8 mouse cellular contexts compared by ENCODE assay signal in the genomic region with DNA sequence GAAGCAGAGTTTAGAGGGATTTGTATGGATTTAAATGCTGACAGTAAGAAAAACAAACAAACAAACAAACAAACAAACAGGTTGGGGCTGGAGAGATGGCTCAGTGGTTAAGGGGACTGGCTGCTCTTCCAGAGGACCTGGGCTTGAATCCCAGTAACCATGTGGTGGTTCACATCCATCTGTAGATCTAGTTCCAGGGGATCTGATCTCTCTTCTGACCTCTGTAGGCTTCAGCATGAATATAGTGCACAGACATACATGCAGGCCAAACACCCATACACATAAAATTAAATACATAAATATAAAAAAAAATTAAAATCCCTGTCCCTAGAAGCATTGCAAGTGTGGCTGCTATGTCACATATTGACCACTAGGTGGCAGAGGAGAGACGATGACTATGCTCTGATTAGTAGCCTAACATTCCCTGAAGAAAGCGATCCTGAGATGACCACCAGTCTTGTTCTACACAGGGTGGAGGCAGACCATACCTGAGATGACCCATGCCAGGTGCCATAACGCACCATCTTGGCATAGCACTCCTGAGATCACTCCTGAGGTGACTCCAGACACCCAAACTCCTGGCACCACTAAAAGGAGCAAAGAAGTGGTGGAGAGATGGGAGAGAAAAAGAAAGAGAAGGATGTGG.
DNase-seq lines count a peak whose midpoint lies in the region; ATAC-seq and TF ChIP-seq lines count a peak whose summit lies in the region.

No protein-coding gene starts in this region.

- no peaks in the 10 kb centered on the region for H3K27me3 ChIP-seq in C2C12 (ENCODE audit: control insufficient read depth, insufficient read depth, insufficient read length)
- no peaks in the 10 kb centered on the region for H3K27me3 ChIP-seq in kidney, embryonic 15.5 days
- no peaks in the 10 kb centered on the region for H3K27me3 ChIP-seq in small intestine, adult 2 months (ENCODE audit: control insufficient read depth, insufficient read depth, low read length)

- H3K36me3 ChIP-seq in C2C12 (ENCODE audit: control insufficient read depth, insufficient read depth): no peaks in the 10 kb centered on the region
- H3K36me3 ChIP-seq in kidney, embryonic 15.5 days: no peaks in the 10 kb centered on the region
- H3K36me3 ChIP-seq in small intestine, adult 2 months (ENCODE audit: control insufficient read depth, insufficient read depth, low read length): no peaks in the 10 kb centered on the region

- no peak overlapping the region for H3K9ac ChIP-seq in kidney, embryonic 15.5 days

- no peak overlapping the region for H3K4me3 ChIP-seq in C2C12 (ENCODE audit: insufficient read depth, poor library complexity, severe bottlenecking)
- H3K4me3 ChIP-seq in kidney, embryonic 15.5 days (replicated peaks): no peak overlapping the region
- H3K4me3 ChIP-seq in small intestine, adult 2 months (ENCODE audit: low read depth, low read length): no peak overlapping the region

- no peaks in the 10 kb centered on the region for H3K79me2 ChIP-seq in C2C12 (ENCODE audit: control insufficient read depth, insufficient read depth)

- H3K4me1 ChIP-seq in kidney, embryonic 15.5 days: peaks cover 3% of the 10 kb centered on the region; the same call in 1 of the 2 replicates
- H3K4me1 ChIP-seq in small intestine, adult 2 months (ENCODE audit: control insufficient read depth, insufficient read depth, insufficient read length, low read length): no peaks in the 10 kb centered on the region

- ATAC-seq in kidney, embryonic 15.5 days (replicated peaks; ENCODE audit: low FRiP score): peak; percentile 79

- no peak overlapping the region for H3K27ac ChIP-seq in kidney, embryonic 15.5 days
- no peak overlapping the region for H3K27ac ChIP-seq in small intestine, adult 2 months (ENCODE audit: insufficient read depth, low read depth, low read length)

- DNase-seq in ES-CJ7 (ENCODE audit: low read depth, low spot score): peak; percentile 57
- peak; percentile 59 for DNase-seq in cerebellum, postnatal 25 days
- peak; percentile 57 for DNase-seq in heart, adult 8-10 months (ENCODE audit: low spot score)
- DNase-seq in lung, postnatal 36 days: peak; percentile 51
- no peak for DNase-seq in adrenal gland, postnatal 25 days

- H3K79me3 ChIP-seq in C2C12 (ENCODE audit: low read depth): no peaks in the 10 kb centered on the region

- TF ChIP-seq POLR2A in small intestine, adult 2 months (IDR thresholded peaks at IDR 0.05; ENCODE audit: low read depth, low read length): no peak

- no peak overlapping the region for H3ac ChIP-seq in C2C12 (ENCODE audit: control insufficient read depth, insufficient read length, low read depth)

- WGBS in kidney, embryonic 15.5 days: 0% methylated on average over 3 of the region's 3 CpGs
- WGBS in small intestine, adult 2 months: 10% methylated on average over 3 of the region's 3 CpGs

- H3K4me2 ChIP-seq in kidney, embryonic 15.5 days: no peak overlapping the region

- peak; percentile 61 for TF ChIP-seq CTCF in C2C12 (IDR thresholded peaks at IDR 0.05; ENCODE audit: control insufficient read depth, insufficient read depth, insufficient read length)
- peak; percentile 51; the same call in 1 of the 2 replicates for TF ChIP-seq CTCF in small intestine, adult 2 months (IDR thresholded peaks at IDR 0.05; ENCODE audit: extremely low read depth, insufficient read length, insufficient replicate concordance, low read depth, low read length)

- no peaks in the 10 kb centered on the region for H3K9me3 ChIP-seq in kidney, embryonic 15.5 days (replicated peaks)

TF ChIP-seq in C2C12, 6 proteins besides CTCF, POLR2A, EP300 and RAD21:
- TF ChIP-seq CEBPB (IDR thresholded peaks at IDR 0.05; ENCODE audit: low read depth): no peak
- no peak for TF ChIP-seq MYOG (IDR thresholded peaks at IDR 0.05; ENCODE audit: control insufficient read depth, extremely low read depth, insufficient read length)
- no peak for TF ChIP-seq FOSL1 (IDR thresholded peaks at IDR 0.05; ENCODE audit: insufficient read depth, low read length, poor library complexity, severe bottlenecking)
- no peak for TF ChIP-seq MAX (IDR thresholded peaks at IDR 0.05)
